Mouse (Mus musculus) lung, embryonic 14.5 days (tissue): ENCODE measurements around the gene Atp8b5. TPM values are rescaled to one million over a fixed set of nuclear protein-coding genes. Genes with fewer than 3 reads are reported as not detected.

ENCODE experiments used
- ATAC-seq: fragments of 200-750 bp; cut with Nextera tagmentation; 2 replicates; pipeline ENCODE4 v1.8.0; 2017; ENCODE audit warnings: mild to moderate bottlenecking, moderate TSS enrichment, moderate library complexity; ENCODE audit not compliant: insufficient read depth
- DNase-seq: peaks from one replicate; pipeline ENCODE4 v3.0.0-alpha.2; 2015
- H3K27ac ChIP-seq: fragments of 300-500 bp; sonication (generic); 2 replicates; pipeline ENCODE4 v1.5.1; 2014; ENCODE audit warnings: low read depth, mild to moderate bottlenecking, moderate library complexity
- H3K27me3 ChIP-seq: fragments of 300-500 bp; sonication (generic); 2 replicates; pipeline ENCODE4 v1.6.1; 2014; ENCODE audit warnings: low read length, control low read depth; ENCODE audit not compliant: insufficient read depth
- H3K36me3 ChIP-seq: fragments of 300-500 bp; sonication (generic); 2 replicates; pipeline ENCODE4 v1.6.1; 2014; ENCODE audit warnings: control low read depth; ENCODE audit not compliant: insufficient read depth
- H3K4me1 ChIP-seq: fragments of 300-500 bp; sonication (generic); 2 replicates; pipeline ENCODE4 v1.6.1; 2014; ENCODE audit warnings: antibody characterized with exemption, control low read depth; ENCODE audit not compliant: insufficient read depth
- H3K4me2 ChIP-seq: fragments of 300-500 bp; sonication (generic); 2 replicates; pipeline ENCODE4 v1.6.1; 2014; ENCODE audit warnings: mild to moderate bottlenecking
- H3K4me3 ChIP-seq: fragments of 300-500 bp; sonication (generic); 2 replicates; pipeline ENCODE4 v1.5.1; 2014; ENCODE audit warnings: low read depth, low read length
- H3K9ac ChIP-seq: fragments of 300-500 bp; sonication (generic); 2 replicates; pipeline ENCODE4 v1.6.1; 2014
- H3K9me3 ChIP-seq: fragments of 300-500 bp; sonication (generic); 2 replicates; pipeline ENCODE4 v1.6.1; 2016; ENCODE audit warnings: low read depth, low read length, control low read depth
- CTCF ChIP-seq: IDR thresholded peaks from 2 replicates; pipeline ENCODE4 v1.5.1; 2016; ENCODE audit warnings: antibody characterized with exemption, low read depth
- WGBS: fragments of 180-500 bp; shearing (Covaris S2); extraction: QIAGEN DNeasy Blood & Tissue Kit; methylation state at CpG from one replicate; pipeline ENCODE4 v1.1.7; 2014; 5-methylcytosine and 5-hydroxymethylcytosine counted together
- polyA plus RNA-seq: library from polyadenylated mRNA; unstranded; fragments of >200 nt; fragmentation: Nextera tagmentation; extraction: Ambion mirVana; gene quantifications from 2 replicates; pipeline ENCODE4 v1.2.1, GENCODE M21; 2014

Atp8b5 gene
- polyA plus RNA-seq, 1 experiment from 2014 or later, result 0.42 TPM

DNA sequence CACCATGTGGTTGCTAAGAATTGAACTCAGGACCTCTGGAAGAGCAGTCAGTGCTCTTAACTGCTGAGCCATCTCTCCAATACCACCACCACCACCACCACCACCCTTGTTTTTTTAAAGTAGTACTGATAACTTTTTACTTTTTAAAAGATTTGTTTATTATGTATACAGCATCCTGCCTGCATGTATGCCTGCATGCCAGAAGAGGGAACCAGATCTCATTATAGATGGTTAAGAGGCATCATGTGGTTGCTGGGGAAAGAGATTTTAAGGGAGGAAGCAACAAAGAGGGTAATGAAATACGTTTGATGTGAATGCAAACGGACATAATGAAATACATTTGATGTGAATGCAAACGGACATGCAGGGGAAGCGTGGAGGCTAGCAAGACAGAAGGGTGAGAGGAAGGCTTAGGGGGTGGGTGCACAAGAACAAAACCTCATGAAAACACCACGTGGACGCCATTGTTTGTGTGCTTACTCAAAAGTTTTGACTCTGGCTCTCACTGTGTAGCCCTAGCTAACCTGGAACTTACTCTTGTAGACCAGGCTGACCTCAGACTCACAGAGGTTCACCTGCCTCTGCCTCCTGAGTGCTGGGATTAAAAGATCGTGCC lies 74.4 kb downstream of the Atp8b5 start:
- Histone ChIP-seq H3K36me3 (no peaks in the 10 kb centered on the region), H3K4me3 (no peak overlapping the region), H3K4me1 (no peaks in the 10 kb centered on the region), H3K9ac (no peak overlapping the region), H3K27ac (no peak overlapping the region), H3K27me3 (no peaks in the 10 kb centered on the region), H3K9me3 (0 out of 2 replicates have a peak, but pooled peaks cover 2% of the 10 kb centered on the region), H3K4me2 (no peak overlapping the region)
- ATAC-seq (no peak), DNase-seq (no peak)
- 0 out of 2 replicates have a peak, but pooled peaks have one; percentile 2 for TF ChIP-seq CTCF
- WGBS, result 74% methylated on average over 7 of the region's 7 CpGs

DNA sequence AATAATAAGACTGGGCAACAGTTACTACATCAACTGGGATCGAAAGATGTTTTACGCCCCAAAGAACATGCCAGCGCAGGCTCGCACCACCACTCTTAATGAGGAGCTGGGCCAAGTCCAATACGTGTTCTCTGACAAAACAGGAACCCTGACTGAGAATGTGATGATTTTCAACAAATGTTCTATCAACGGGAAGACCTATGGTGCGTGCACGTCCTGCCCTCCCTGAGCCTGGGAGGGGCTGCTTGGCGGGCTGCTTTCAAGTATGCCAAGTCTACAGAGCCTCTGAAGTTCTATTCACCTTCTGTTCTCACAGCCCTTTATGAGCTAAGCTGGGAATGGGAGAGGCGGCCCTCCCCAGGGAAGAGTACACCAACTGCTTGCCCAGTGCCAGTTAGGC lies 75.5 kb downstream of the Atp8b5 start:
- ATAC-seq, result no peak
- Histone ChIP-seq H3K9me3 (no peaks in the 10 kb centered on the region), H3K4me1 (no peaks in the 10 kb centered on the region), H3K4me2 (no peak overlapping the region), H3K27me3 (no peaks in the 10 kb centered on the region), H3K36me3 (no peaks in the 10 kb centered on the region), H3K9ac (no peak overlapping the region), H3K4me3 (no peak overlapping the region), H3K27ac (no peak overlapping the region)
- no peak for DNase-seq
- WGBS, result 83% methylated on average over 10 of the region's 10 CpGs
- no peak for TF ChIP-seq CTCF

DNA sequence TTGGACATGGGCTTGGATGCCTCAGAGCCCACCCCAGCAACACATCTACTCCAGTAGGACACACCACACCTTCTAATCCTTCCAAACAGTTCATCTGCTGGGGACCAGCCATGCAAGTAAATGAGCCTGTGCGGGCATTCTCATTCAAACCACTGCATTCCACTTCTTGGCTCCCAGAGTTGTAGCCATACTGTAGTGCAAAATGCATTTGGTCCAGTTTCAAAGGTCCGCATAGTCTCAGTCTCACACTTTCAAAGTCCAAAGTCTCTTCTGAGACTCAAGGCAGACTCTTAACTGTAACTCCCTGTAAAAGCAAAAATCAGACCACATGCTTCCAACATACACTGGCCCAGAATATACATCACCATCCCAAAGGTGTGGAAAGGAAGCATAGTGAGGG lies 78.0 kb downstream of the Atp8b5 start:
- Histone ChIP-seq H3K36me3 (no peaks in the 10 kb centered on the region), H3K27me3 (no peaks in the 10 kb centered on the region), H3K9ac (no peak overlapping the region), H3K27ac (no peak overlapping the region), H3K4me3 (no peak overlapping the region), H3K9me3 (no peaks in the 10 kb centered on the region), H3K4me1 (no peaks in the 10 kb centered on the region), H3K4me2 (no peak overlapping the region)
- ATAC-seq (no peak), DNase-seq (no peak)
- no peak for TF ChIP-seq CTCF
- WGBS, result 95% methylated on average over 2 of the region's 2 CpGs

DNA sequence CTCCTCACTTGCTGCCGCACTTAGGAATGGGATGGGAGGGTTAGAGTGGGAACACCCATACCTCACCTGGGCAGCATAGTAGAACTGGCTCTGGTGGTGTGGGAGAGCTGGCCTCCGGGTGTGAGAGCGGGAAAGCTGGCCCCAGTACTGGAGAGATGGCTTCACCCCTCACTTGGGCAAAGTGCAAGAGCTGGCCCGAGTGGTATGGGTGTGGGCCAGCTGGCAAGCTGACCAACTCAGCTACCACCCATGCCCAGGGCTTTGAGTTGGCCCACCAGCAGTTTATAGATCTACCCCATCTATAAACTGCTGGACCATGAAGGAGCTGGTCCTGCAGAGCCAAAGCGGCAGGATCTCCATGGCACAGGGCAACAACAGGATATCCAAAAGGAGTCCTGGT lies 82.2 kb downstream of the Atp8b5 start:
- Histone ChIP-seq H3K4me1 (no peaks in the 10 kb centered on the region), H3K4me3 (no peak overlapping the region), H3K27ac (no peak overlapping the region), H3K4me2 (no peak overlapping the region), H3K27me3 (no peaks in the 10 kb centered on the region), H3K9ac (no peak overlapping the region), H3K9me3 (no peaks in the 10 kb centered on the region), H3K36me3 (no peaks in the 10 kb centered on the region)
- TF ChIP-seq CTCF, result no peak
- ATAC-seq (no peak), DNase-seq (no peak)
- whole genome bisulfite sequencing, result 83% methylated on average over 5 of the region's 5 CpGs

DNA sequence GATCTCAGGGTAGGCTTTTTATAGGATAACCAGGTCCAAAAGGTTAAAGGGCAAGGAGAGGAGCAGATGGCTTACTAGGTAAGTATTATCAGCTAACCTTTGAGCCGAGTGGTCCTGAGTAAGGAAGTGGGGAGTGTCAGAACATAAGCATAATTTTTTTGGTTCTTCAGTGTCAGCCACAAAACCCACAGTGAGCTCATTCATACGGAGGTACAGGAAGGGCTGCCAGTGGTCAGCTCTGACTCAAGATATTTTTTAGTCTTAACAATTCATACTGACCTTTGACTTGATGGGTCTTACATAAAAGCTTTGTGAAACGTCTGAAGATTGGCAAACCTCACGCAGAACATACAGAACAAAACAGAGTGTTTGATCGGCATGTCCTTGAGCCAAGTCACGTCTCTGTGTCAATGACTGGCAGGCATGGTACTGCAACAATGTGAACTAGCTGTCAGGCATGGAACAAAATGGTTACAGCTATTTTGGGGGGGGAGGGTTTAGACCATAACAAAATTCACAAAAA lies 83.1 kb downstream of the Atp8b5 start:
- DNase-seq (no peak), ATAC-seq (no peak)
- TF ChIP-seq CTCF, result no peak
- no peaks in the 10 kb centered on the region for H3K4me1 ChIP-seq
- H3K4me3 ChIP-seq, result no peak overlapping the region
- H3K36me3 ChIP-seq, result no peaks in the 10 kb centered on the region
- H3K9ac ChIP-seq, result no peak overlapping the region
- WGBS, result 57% methylated on average over 6 of the region's 6 CpGs
- no peaks in the 10 kb centered on the region for H3K27me3 ChIP-seq
- no peaks in the 10 kb centered on the region for H3K9me3 ChIP-seq
- no peak overlapping the region for H3K4me2 ChIP-seq
- no peak overlapping the region for H3K27ac ChIP-seq

DNA sequence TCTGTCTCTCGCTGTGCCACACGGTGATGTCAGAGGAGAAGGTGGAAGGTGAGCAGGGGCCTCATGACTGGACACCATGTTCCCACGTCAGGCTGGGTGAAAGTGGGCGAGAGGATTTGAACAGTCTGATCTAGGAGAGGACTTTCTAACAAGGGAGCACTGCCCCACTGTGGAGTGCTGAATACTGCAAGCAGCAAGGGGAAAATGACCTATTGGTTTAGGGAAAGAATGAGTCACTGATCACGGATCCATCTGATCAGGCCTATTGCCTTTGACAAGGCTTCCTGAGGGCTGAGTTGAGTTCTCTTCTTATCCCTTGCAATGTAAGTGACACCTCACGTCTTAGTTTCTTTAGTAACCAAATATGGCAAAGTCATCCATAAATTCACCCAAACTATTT lies 86.7 kb downstream of the Atp8b5 start:
- 79% methylated on average over 6 of the region's 6 CpGs for WGBS

DNA sequence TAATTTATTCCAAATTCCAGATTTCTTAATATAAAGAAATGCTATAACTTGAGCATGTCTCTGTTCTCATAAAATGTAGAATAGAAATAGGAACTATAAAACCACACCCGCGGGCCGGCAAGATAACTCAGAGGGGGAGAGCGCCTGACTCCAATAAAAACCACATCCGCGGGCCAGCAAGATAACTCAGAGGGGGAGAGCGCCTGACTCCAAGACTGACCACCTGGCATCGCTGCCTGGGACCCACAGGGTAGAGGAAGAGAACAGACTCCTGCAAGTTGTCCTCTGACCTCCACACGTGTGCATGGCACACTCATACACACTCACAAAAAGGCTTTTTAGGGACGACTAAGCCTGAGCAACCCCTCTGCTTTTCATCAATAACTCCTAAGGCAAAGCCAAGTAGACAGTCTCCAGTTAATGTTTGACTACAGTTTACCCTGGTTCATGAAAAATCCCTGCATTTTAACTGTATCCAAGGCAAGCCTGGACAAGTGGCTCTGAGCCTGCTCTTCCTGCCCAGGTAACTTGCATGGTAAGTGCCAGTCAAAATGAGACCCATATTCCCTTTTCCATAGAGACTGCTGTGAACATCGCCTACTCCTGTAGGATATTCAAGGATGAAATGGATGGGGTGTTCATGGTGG lies 98.1 kb downstream of the Atp8b5 start:
- Histone ChIP-seq H3K27ac (no peak overlapping the region), H3K36me3 (no peaks in the 10 kb centered on the region), H3K4me2 (no peak overlapping the region), H3K9ac (no peak overlapping the region), H3K4me1 (no peaks in the 10 kb centered on the region), H3K27me3 (no peaks in the 10 kb centered on the region; the same call in 1 of the 2 replicates), H3K4me3 (no peak overlapping the region), H3K9me3 (no peaks in the 10 kb centered on the region)
- TF ChIP-seq CTCF, result no peak
- ATAC-seq, result no peak
- WGBS, result 75% methylated on average over 11 of the region's 11 CpGs
- no peak for DNase-seq

More for the DNA sequence above, 86.7 kb downstream of the Atp8b5 start:
- no peak for ATAC-seq
- no peak overlapping the region for H3K4me3 ChIP-seq
- TF ChIP-seq CTCF, result no peak
- H3K9ac ChIP-seq, result no peak overlapping the region
- no peaks in the 10 kb centered on the region for H3K9me3 ChIP-seq
- H3K27ac ChIP-seq, result no peak overlapping the region
- no peak for DNase-seq
- no peaks in the 10 kb centered on the region for H3K4me1 ChIP-seq
- H3K4me2 ChIP-seq, result no peak overlapping the region
- H3K36me3 ChIP-seq, result no peaks in the 10 kb centered on the region
- H3K27me3 ChIP-seq, result no peaks in the 10 kb centered on the region
